Mouse (Mus musculus): ENCODE results near the gene Sh3kbp1. TPM values are rescaled to one million over a fixed set of nuclear protein-coding genes. Genes with fewer than 3 reads are reported as not detected.
"Not testable (repeated sequence)": the region's sequence is repeated elsewhere in the genome, so short reads cannot be mapped to it uniquely, and the experiment has no call there.

Sh3kbp1 gene
- 39.8 and 47.0 TPM in 2 replicates for polyA plus RNA-seq (2016; fragmentation: Nextera tagmentation; extraction: Ambion mirVana)

DNA sequence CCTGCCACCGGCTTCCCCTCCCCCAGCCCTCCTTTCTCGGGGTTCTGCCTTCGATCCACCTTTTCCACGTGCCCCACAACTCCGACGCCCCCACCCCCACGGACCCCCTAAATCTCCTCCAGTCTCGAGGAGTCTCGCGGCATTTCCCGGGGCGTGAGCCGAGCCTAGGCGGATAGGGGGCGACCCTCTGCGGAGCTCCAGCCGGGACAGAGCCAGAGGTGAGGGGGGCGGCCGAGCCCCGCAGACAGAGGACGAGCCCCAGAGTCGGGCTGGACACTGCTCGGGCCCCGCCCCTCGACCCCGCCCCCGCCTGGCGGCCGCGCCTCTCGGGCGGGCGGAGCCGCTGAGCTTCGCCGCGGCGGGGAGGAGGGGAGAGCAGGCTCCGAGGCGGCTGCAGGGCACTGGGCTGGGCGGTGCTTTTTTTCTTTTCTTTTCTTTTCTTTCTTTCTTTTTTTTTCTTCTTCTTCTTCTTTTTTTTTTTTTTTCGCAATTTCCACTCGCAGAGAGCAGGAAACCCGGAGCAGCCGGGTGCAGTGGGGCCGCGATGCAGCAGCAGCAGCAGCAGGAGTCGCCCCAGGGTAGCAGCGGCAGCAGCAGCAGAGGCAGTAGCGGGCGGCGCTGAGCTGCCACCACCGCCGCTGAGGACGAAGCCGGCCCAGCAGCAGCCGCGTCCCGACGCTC lies at the start of gene Sh3kbp1:
Gene Sh3kbp1 (plus strand): TSS at position 366 of the 681 bp plus-strand sequence.
- 12% methylated on average over 54 of the region's 60 CpGs for WGBS
- Histone ChIP-seq H3K4me1 (no peaks in the 10 kb centered on the region), H3K27ac (peak within 1 kb of the TSS; percentile 20; the same call in 1 of the 2 replicates), H3K9me3 (no peaks in the 10 kb centered on the region), H3K27me3 (replicated peaks) (0 out of 2 replicates have a peak, but pooled peaks cover 2% of the 10 kb centered on the region), H3K36me3 (no peaks in the 10 kb centered on the region), H3K4me3 (peak within 1 kb of the TSS; percentile 54), H3K9ac (peak within 1 kb of the TSS; percentile 62), H3K4me2 (replicated peaks) (peak within 1 kb of the TSS; percentile 66)
- peak; percentile 84 for ATAC-seq (ENCODE audit: low FRiP score, low read depth)

DNA sequence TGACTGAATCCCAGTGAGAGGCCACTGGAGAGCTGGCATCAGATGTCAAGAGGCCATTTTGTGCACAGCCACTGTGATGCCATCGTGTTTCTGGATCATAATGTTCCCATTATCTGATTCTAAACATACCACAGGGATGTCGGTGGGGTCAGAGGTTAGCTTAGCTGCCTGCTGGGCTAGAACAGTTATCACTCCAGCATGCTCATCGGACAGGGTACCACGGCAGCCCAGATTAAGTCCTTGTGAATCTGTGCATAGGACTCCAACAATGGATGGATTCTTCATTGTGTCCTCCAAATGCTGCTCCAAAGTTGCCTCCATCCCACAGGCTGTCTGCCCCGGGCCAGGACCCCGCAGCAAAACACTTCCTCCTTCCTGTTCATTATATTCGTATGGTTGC lies 42.3 kb upstream of the Sh3kbp1 start:
- not testable (repeated sequence) for H3K9ac ChIP-seq; ATAC-seq (ENCODE audit: low FRiP score, low read depth); H3K4me3 ChIP-seq; H3K4me2 ChIP-seq (replicated peaks); H3K36me3 ChIP-seq; H3K27ac ChIP-seq; H3K4me1 ChIP-seq; H3K27me3 ChIP-seq (replicated peaks); H3K9me3 ChIP-seq
- 63% methylated on average over 7 of the region's 7 CpGs for WGBS

GRCm38 (mm10) chrX:159591633-159592032 lies 35.4 kb upstream of the Sh3kbp1 start:
- no peak overlapping the region for H3K4me3 ChIP-seq
- H3K4me1 ChIP-seq = no peaks in the 10 kb centered on the region
- ATAC-seq (ENCODE audit: low FRiP score, low read depth) = no peak
- no peaks in the 10 kb centered on the region for H3K9me3 ChIP-seq
- H3K27ac ChIP-seq = no peak overlapping the region
- WGBS = 64% methylated on average over 1 of the region's 1 CpGs
- no peak overlapping the region for H3K4me2 ChIP-seq (replicated peaks)
- no peak overlapping the region for H3K9ac ChIP-seq
- no peaks in the 10 kb centered on the region for H3K27me3 ChIP-seq (replicated peaks)
- H3K36me3 ChIP-seq = no peaks in the 10 kb centered on the region

- Histone ChIP-seq H3K27ac (no peak overlapping the region), H3K4me3 (no peak overlapping the region), H3K36me3 (no peaks in the 10 kb centered on the region), H3K27me3 (replicated peaks) (no peaks in the 10 kb centered on the region), H3K4me2 (replicated peaks) (no peak overlapping the region), H3K9ac (no peak overlapping the region), H3K9me3 (no peaks in the 10 kb centered on the region), H3K4me1 (no peaks in the 10 kb centered on the region)
- WGBS = 68% methylated on average over 1 of the region's 1 CpGs
- no peak for ATAC-seq (ENCODE audit: low FRiP score, low read depth)
Measured at GRCm38 (mm10) chrX:159597502-159597901, 29.6 kb upstream of the Sh3kbp1 start.

- WGBS = 88% methylated on average over 2 of the region's 2 CpGs
- Histone ChIP-seq H3K4me2 (replicated peaks) (no peak overlapping the region), H3K4me1 (no peaks in the 10 kb centered on the region), H3K9me3 (no peaks in the 10 kb centered on the region), H3K9ac (no peak overlapping the region), H3K4me3 (no peak overlapping the region), H3K27me3 (replicated peaks) (no peaks in the 10 kb centered on the region), H3K27ac (no peak overlapping the region), H3K36me3 (no peaks in the 10 kb centered on the region)
- ATAC-seq (ENCODE audit: low FRiP score, low read depth) = no peak
Measured at GRCm38 (mm10) chrX:159604832-159605231, 22.2 kb upstream of the Sh3kbp1 start.

- H3K4me3 ChIP-seq = no peak overlapping the region
- WGBS = 43% methylated on average over 6 of the region's 6 CpGs
Measured at GRCm38 (mm10) chrX:159606936-159607335, 20.1 kb upstream of the Sh3kbp1 start.

GRCm38 (mm10) chrX:159626208-159626906 lies 715 bp upstream of the Sh3kbp1 start:
- 32% methylated on average over 12 of the region's 12 CpGs for WGBS
- Histone ChIP-seq H3K9ac (0 out of 2 replicates have a peak overlapping the region, but pooled peaks have one; percentile 62), H3K27ac (no peak overlapping the region), H3K4me1 (no peaks in the 10 kb centered on the region), H3K9me3 (no peaks in the 10 kb centered on the region), H3K4me3 (peak overlapping the region; percentile 54), H3K36me3 (no peaks in the 10 kb centered on the region), H3K4me2 (replicated peaks) (peak overlapping the region; percentile 66), H3K27me3 (replicated peaks) (0 out of 2 replicates have a peak, but pooled peaks cover 2% of the 10 kb centered on the region)
- peak; percentile 61 for ATAC-seq (ENCODE audit: low FRiP score, low read depth)

More at GRCm38 (mm10) chrX:159606936-159607335, 20.1 kb upstream of the Sh3kbp1 start:
- H3K36me3 ChIP-seq = no peaks in the 10 kb centered on the region
- H3K27me3 ChIP-seq (replicated peaks) = no peaks in the 10 kb centered on the region
- no peak overlapping the region for H3K9ac ChIP-seq
- H3K4me1 ChIP-seq = no peaks in the 10 kb centered on the region
- H3K4me2 ChIP-seq (replicated peaks) = no peak overlapping the region
- no peaks in the 10 kb centered on the region for H3K9me3 ChIP-seq
- no peak for ATAC-seq (ENCODE audit: low FRiP score, low read depth)
- no peak overlapping the region for H3K27ac ChIP-seq

GRCm38 (mm10) chrX:159627588-159628566 lies 805 bp downstream of the Sh3kbp1 start:
- peak; percentile 76 for ATAC-seq (ENCODE audit: low FRiP score, low read depth)
- Histone ChIP-seq H3K9ac (peak overlapping the region; percentile 62), H3K27ac (peak overlapping the region; percentile 20; the same call in 1 of the 2 replicates), H3K36me3 (no peaks in the 10 kb centered on the region), H3K4me1 (no peaks in the 10 kb centered on the region), H3K4me2 (replicated peaks) (peak overlapping the region; percentile 66), H3K9me3 (no peaks in the 10 kb centered on the region), H3K4me3 (peak overlapping the region; percentile 54), H3K27me3 (replicated peaks) (0 out of 2 replicates have a peak, but pooled peaks cover 2% of the 10 kb centered on the region)
- WGBS = 22% methylated on average over 55 of the region's 56 CpGs

DNA sequence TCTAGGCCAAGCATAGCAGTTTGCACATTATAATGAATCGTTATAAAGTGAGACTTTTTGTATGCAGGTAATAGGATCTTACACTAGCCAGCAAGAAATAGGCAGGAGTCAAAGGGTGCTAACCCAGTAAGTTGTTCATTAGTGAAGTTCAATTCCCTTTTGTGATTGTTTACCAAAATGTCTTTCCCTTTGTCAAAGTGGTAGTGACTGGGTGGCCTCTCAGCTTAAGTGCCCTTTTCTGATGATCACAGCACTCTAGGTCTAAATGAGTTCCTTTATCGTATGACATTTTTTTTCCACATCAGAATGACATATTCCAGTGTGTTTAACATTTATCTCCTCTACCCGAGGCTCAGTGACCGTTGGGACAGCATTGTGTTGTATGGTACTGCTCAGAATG lies 1.6 kb downstream of the Sh3kbp1 start:
- H3K27ac ChIP-seq = no peak overlapping the region
- no peak for ATAC-seq (ENCODE audit: low FRiP score, low read depth)
- 0 out of 2 replicates have a peak, but pooled peaks cover 2% of the 10 kb centered on the region for H3K27me3 ChIP-seq (replicated peaks)
- peak overlapping the region; percentile 66 for H3K4me2 ChIP-seq (replicated peaks)
- H3K9ac ChIP-seq = 0 out of 2 replicates have a peak overlapping the region, but pooled peaks have one; percentile 62
- no peaks in the 10 kb centered on the region for H3K36me3 ChIP-seq
- H3K9me3 ChIP-seq = no peaks in the 10 kb centered on the region
- H3K4me1 ChIP-seq = no peaks in the 10 kb centered on the region
- 52% methylated on average over 4 of the region's 4 CpGs for WGBS
- H3K4me3 ChIP-seq = peak overlapping the region; percentile 54

DNA sequence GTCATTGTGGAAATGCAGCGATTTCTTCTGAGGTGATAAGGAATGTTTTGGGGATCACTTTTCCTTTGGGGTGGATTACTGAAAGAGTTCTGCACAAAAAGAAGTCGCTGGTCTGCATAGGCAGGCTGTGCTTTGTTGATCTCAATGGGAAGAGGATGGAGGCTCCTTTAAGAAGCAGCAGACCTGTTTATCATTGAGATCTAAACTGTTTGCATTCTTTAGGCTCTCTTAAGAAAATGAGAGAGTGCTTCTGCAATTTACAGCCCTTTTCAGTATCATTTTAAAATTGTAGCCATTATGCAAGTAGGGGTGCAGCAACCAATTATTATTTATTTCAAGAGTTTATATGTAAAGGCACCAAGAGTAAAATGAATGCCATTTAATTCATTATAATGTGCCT lies 2.1 kb downstream of the Sh3kbp1 start:
- H3K4me2 ChIP-seq (replicated peaks) = peak overlapping the region; percentile 66
- no peaks in the 10 kb centered on the region for H3K9me3 ChIP-seq
- ATAC-seq (ENCODE audit: low FRiP score, low read depth) = no peak
- no peak overlapping the region for H3K9ac ChIP-seq
- H3K4me3 ChIP-seq = no peak overlapping the region
- no peak overlapping the region for H3K27ac ChIP-seq
- H3K36me3 ChIP-seq = no peaks in the 10 kb centered on the region
- H3K4me1 ChIP-seq = no peaks in the 10 kb centered on the region
- 0 out of 2 replicates have a peak, but pooled peaks cover 2% of the 10 kb centered on the region for H3K27me3 ChIP-seq (replicated peaks)
- 45% methylated on average over 2 of the region's 2 CpGs for WGBS

DNA sequence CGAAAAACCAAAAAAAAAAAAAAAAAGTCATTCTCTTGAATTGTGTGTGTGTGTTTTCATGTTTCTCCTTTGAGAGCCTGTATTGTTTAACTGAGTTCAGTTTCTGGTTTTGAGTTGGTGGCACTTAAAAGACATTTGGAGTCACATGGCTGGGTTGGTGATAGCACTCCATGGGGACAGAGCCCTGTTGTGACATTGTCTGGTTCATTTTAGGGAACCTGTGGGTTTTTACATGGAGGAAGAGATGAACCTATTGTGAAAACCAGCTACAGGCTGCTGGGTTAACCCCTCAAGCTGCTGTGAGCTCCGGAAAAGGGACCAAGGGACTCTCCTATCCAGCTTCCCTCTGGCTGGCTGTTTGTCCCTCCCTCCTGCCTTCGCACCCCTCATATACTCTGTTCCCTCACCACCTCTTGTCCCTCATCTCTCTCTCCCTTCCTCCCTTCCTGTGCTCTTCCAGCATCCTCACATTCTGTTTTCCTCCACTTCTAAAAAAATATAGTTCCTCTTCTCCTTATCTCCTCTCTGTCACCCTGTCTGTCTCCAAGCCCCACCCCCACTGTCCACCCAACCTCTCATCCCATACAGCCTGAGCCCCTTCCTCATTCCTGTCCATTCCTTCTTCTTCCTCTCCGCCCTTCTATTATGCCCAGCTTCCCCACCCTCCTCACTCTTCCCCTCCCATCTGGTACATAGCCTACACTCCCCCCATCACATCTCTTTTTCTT lies 11.6 kb downstream of the Sh3kbp1 start:
- Histone ChIP-seq H3K4me3 (no peak overlapping the region), H3K27ac (no peak overlapping the region), H3K9ac (no peak overlapping the region), H3K9me3 (no peaks in the 10 kb centered on the region), H3K27me3 (replicated peaks) (no peaks in the 10 kb centered on the region), H3K36me3 (no peaks in the 10 kb centered on the region), H3K4me2 (replicated peaks) (no peak overlapping the region), H3K4me1 (no peaks in the 10 kb centered on the region)
- WGBS = 84% methylated on average over 4 of the region's 4 CpGs
- ATAC-seq (ENCODE audit: low FRiP score, low read depth) = no peak

Data from neural tube, embryonic 12.5 days (tissue).